Mouse (Mus musculus) G1E (cell line): ENCODE measurements around the gene Morc3. TPM values are rescaled to one million over a fixed set of nuclear protein-coding genes. Genes with fewer than 3 reads are reported as not detected.

Source experiments
- ATAC-seq: 2 replicates; pipeline ENCODE4 v1.8.0; 2016; ENCODE audit warnings: mild to moderate bottlenecking; ENCODE audit not compliant: insufficient number of reproducible peaks, poor library complexity, low FRiP score, severe bottlenecking; ENCODE audit errors: extremely low read depth
- DNase-seq: peaks from one replicate; pipeline ENCODE4 v3.0.0; 2012; ENCODE audit warnings: low spot score
- H3K27me3 ChIP-seq: 2 replicates; pipeline ENCODE4 v1.6.1; 2012; ENCODE audit warnings: mild to moderate bottlenecking, low read length, inconsistent platforms; ENCODE audit not compliant: insufficient read depth
- H3K36me3 ChIP-seq: replicated peaks from 2 replicates; pipeline ENCODE3; 2012; ENCODE audit warnings: mild to moderate bottlenecking, inconsistent platforms
- H3K4me1 ChIP-seq: 2 replicates; pipeline ENCODE4 v1.6.1; 2012; ENCODE audit warnings: low read depth, low read length, inconsistent platforms, mixed read lengths; ENCODE audit not compliant: insufficient read depth
- H3K4me3 ChIP-seq: 2 replicates; pipeline ENCODE4 v1.5.1; 2012; ENCODE audit warnings: low read depth, mild to moderate bottlenecking, inconsistent platforms, low read length, moderate library complexity, mixed read lengths
- H3K9me3 ChIP-seq: replicated peaks from 2 replicates; pipeline ENCODE4 v1.6.1; 2012; ENCODE audit warnings: inconsistent platforms
- CTCF ChIP-seq: IDR thresholded peaks from 2 replicates; pipeline ENCODE4 v1.5.1; 2012; ENCODE audit warnings: low read depth, low read length, inconsistent platforms, mixed read lengths
- GATA1 ChIP-seq: IDR thresholded peaks from 2 replicates; pipeline ENCODE4 v1.6.1; 2012; ENCODE audit warnings: borderline replicate concordance, low read length, inconsistent platforms, mixed read lengths
- GATA2 ChIP-seq: IDR thresholded peaks from 2 replicates; pipeline ENCODE4 v1.6.1; 2012; ENCODE audit warnings: low read depth, low read length, inconsistent platforms, borderline replicate concordance
- POLR2AphosphoS5 ChIP-seq: IDR thresholded peaks from 2 replicates; pipeline ENCODE4 v1.6.1; 2012; ENCODE audit warnings: low read depth, low read length, inconsistent platforms; ENCODE audit not compliant: insufficient replicate concordance
- TAL1 ChIP-seq: conservative IDR thresholded peaks from 2 replicates; pipeline ENCODE4 v1.6.1; 2012; ENCODE audit warnings: low read depth, low read length, inconsistent platforms, mixed read lengths
- polyA plus RNA-seq: library from polyadenylated mRNA; stranded (reverse); fragments of >175 nt; gene quantifications from 2 replicates; pipeline ENCODE4 v1.2.3, GENCODE M21; 2012
- total RNA-seq, 2 experiments: library from RNA; stranded (forward) in 1 of 2; stranded (reverse) in 1 of 2; fragments of 200-1000 nt in 1 of 2; fragments of >200 nt in 1 of 2; fragmentation: Nextera tagmentation in 1 of 2; gene quantifications; 2 replicates each; pipeline ENCODE4 v1.2.3; 2014 to 2017

Gene Morc3
- total and polyA plus RNA-seq, 3 experiments, result 13.9 to 88.5 (median 76.3) TPM

- no peak for DNase-seq
Measured at GRCm38 (mm10) chr16:93908196-93908595, 76.3 kb downstream of the Morc3 start.

GRCm38 (mm10) chr16:93909936-93910335 lies 78.0 kb downstream of the Morc3 start:
- H3K27me3 ChIP-seq, result peaks cover 3% of the 10 kb centered on the region
- no peak overlapping the region for H3K4me3 ChIP-seq
- H3K4me1 ChIP-seq, result no peaks in the 10 kb centered on the region
- H3K36me3 ChIP-seq, result peaks cover 26% of the 10 kb centered on the region
- no peak for DNase-seq
- no peaks in the 10 kb centered on the region for H3K9me3 ChIP-seq
- ATAC-seq, result no peak
- TF ChIP-seq GATA1, result no peak
- no peak for TF ChIP-seq TAL1
- no peak for TF ChIP-seq CTCF
- TF ChIP-seq GATA2, result no peak
- TF ChIP-seq POLR2AphosphoS5, result no peak

More at GRCm38 (mm10) chr16:93908196-93908595, 76.3 kb downstream of the Morc3 start:
- Histone ChIP-seq H3K4me1 (no peaks in the 10 kb centered on the region), H3K9me3 (no peaks in the 10 kb centered on the region), H3K27me3 (peaks cover 3% of the 10 kb centered on the region), H3K36me3 (peaks cover 42% of the 10 kb centered on the region), H3K4me3 (no peak overlapping the region)
- TF ChIP-seq POLR2AphosphoS5 (no peak), TAL1 (no peak), CTCF (no peak), GATA1 (no peak)
- ATAC-seq, result no peak

- H3K27me3 ChIP-seq, result peaks cover 3% of the 10 kb centered on the region
- no peak for ATAC-seq
- no peak for DNase-seq
- peaks cover 16% of the 10 kb centered on the region for H3K36me3 ChIP-seq
- H3K4me1 ChIP-seq, result no peaks in the 10 kb centered on the region
- H3K9me3 ChIP-seq, result no peaks in the 10 kb centered on the region
- TF ChIP-seq TAL1, result no peak
- TF ChIP-seq POLR2AphosphoS5, result no peak
- TF ChIP-seq CTCF, result no peak
- no peak for TF ChIP-seq GATA2
- TF ChIP-seq GATA1, result no peak
- no peak overlapping the region for H3K4me3 ChIP-seq
Measured at GRCm38 (mm10) chr16:93910735-93911665, 79.1 kb downstream of the Morc3 start.

DNA sequence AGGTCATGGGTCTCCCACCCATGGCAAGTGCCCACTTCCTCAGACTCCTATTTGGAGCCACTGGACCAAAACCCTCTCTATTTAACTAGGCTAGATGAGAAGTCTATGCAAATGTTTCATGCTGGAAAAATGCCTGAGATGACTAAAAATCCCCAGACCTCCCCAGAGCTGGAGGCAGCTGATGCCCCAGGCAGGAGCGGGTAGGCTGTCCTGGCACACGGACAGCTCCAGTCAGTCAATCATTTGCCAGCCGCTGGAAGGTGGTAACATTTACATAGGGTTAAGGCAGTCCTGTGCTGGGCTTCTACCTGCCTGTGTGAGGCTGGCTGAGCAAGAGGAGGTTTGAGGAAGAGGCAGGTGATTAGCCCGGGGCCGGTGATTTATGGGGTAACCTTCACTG lies 80.2 kb downstream of the Morc3 start:
- no peak overlapping the region for H3K4me3 ChIP-seq
- ATAC-seq, result no peak

GRCm38 (mm10) chr16:93912808-93913207 lies 80.9 kb downstream of the Morc3 start:
- Histone ChIP-seq H3K4me1 (peaks cover 6% of the 10 kb centered on the region), H3K4me3 (no peak overlapping the region)

More for the DNA sequence above, 80.2 kb downstream of the Morc3 start:
- no peak for TF ChIP-seq GATA1
- TF ChIP-seq POLR2AphosphoS5, result no peak
- TF ChIP-seq TAL1, result no peak
- TF ChIP-seq GATA2, result no peak
- no peak for TF ChIP-seq CTCF
- Histone ChIP-seq H3K4me1 (peaks cover 4% of the 10 kb centered on the region; the same call in 1 of the 2 replicates), H3K27me3 (peaks cover 3% of the 10 kb centered on the region), H3K36me3 (peaks cover 4% of the 10 kb centered on the region), H3K9me3 (no peaks in the 10 kb centered on the region)
- DNase-seq, result no peak

GRCm38 (mm10) chr16:93913881-93914576 lies 82.1 kb downstream of the Morc3 start:
- no peak for DNase-seq
- peaks cover 14% of the 10 kb centered on the region for H3K4me1 ChIP-seq

More at GRCm38 (mm10) chr16:93912808-93913207, 80.9 kb downstream of the Morc3 start:
- peaks cover 3% of the 10 kb centered on the region for H3K27me3 ChIP-seq
- DNase-seq (no peak), ATAC-seq (no peak)
- no peaks in the 10 kb centered on the region for H3K9me3 ChIP-seq
- no peak for TF ChIP-seq TAL1
- TF ChIP-seq POLR2AphosphoS5, result no peak
- no peak for TF ChIP-seq GATA1
- H3K36me3 ChIP-seq, result no peaks in the 10 kb centered on the region

More at GRCm38 (mm10) chr16:93913881-93914576, 82.1 kb downstream of the Morc3 start:
- Histone ChIP-seq H3K36me3 (no peaks in the 10 kb centered on the region), H3K27me3 (peaks cover 3% of the 10 kb centered on the region), H3K4me3 (no peak overlapping the region), H3K9me3 (no peaks in the 10 kb centered on the region)
- TF ChIP-seq POLR2AphosphoS5 (no peak), GATA1 (no peak), GATA2 (no peak), TAL1 (no peak), CTCF (no peak)
- no peak for ATAC-seq
